Mouse (Mus musculus): ENCODE measurements at regions not wholly inside any gene's neighbourhood (a gene's known extent, or its start where the extent isn't known, plus 50 kb on each side); places are given as distances from the start of the nearest gene placed in this dataset.

- no peak for DNase-seq
Observed at GRCm38 (mm10) chr8:53749263-53749662, 110.4 kb upstream of the Neil3 start.

GRCm38 (mm10) chr8:53769211-53769610 is 130.3 kb upstream of the Neil3 start:
- no peak for DNase-seq

- DNase-seq: no peak
Observed at GRCm38 (mm10) chr8:53775511-53775910, 136.6 kb upstream of the Neil3 start.

GRCm38 (mm10) chr8:53780886-53781285 is 142.0 kb upstream of the Neil3 start:
- peak; percentile 2 for DNase-seq

- DNase-seq: no peak
Observed at GRCm38 (mm10) chr8:53781885-53782284, 143.0 kb upstream of the Neil3 start.

GRCm38 (mm10) chr8:53788202-53788601 is 149.3 kb upstream of the Neil3 start:
- DNase-seq: no peak

- peak; percentile 1 for DNase-seq
Observed at GRCm38 (mm10) chr8:53821148-53821547, 182.3 kb upstream of the Neil3 start.

GRCm38 (mm10) chr8:53827395-53827794 is 188.5 kb upstream of the Neil3 start:
- DNase-seq: no peak

- no peak for DNase-seq
Observed at GRCm38 (mm10) chr8:53847821-53848220, 209.0 kb upstream of the Neil3 start.

GRCm38 (mm10) chr8:53868567-53868966 is 208.8 kb upstream of the Vegfc start:
- no peak for DNase-seq

GRCm38 (mm10) chr8:53869997-53870596 is 207.3 kb upstream of the Vegfc start:
- DNase-seq: peak; percentile 24

- no peak for DNase-seq
Observed at GRCm38 (mm10) chr8:53872033-53872619, 205.3 kb upstream of the Vegfc start.

GRCm38 (mm10) chr8:53878846-53879245 is 198.6 kb upstream of the Vegfc start:
- no peak for DNase-seq

GRCm38 (mm10) chr8:53881551-53881950 is 195.9 kb upstream of the Vegfc start:
- no peak for DNase-seq

GRCm38 (mm10) chr8:53892205-53892710 is 185.1 kb upstream of the Vegfc start:
- DNase-seq: no peak

- no peak for DNase-seq
Observed at GRCm38 (mm10) chr8:53892770-53893169, 184.6 kb upstream of the Vegfc start.

GRCm38 (mm10) chr8:53922343-53922742 is 155.1 kb upstream of the Vegfc start:
- no peak for DNase-seq

- no peak for DNase-seq
Observed at GRCm38 (mm10) chr8:53930685-53931084, 146.7 kb upstream of the Vegfc start.

- no peak for DNase-seq
Observed at GRCm38 (mm10) chr8:53938392-53938791, 139.0 kb upstream of the Vegfc start.

- DNase-seq: no peak
Observed at GRCm38 (mm10) chr8:53939519-53939918, 137.9 kb upstream of the Vegfc start.

- DNase-seq: no peak
Observed at GRCm38 (mm10) chr8:53941144-53941543, 136.3 kb upstream of the Vegfc start.

- DNase-seq: no peak
Observed at GRCm38 (mm10) chr8:53945561-53945960, 131.8 kb upstream of the Vegfc start.

- no peak for DNase-seq
Observed at GRCm38 (mm10) chr8:53947384-53947783, 130.0 kb upstream of the Vegfc start.

GRCm38 (mm10) chr8:53954476-53955158 is 122.8 kb upstream of the Vegfc start:
- no peak for DNase-seq
